Mouse (Mus musculus) CD4-positive helper T cell, adult 2 months (primary cell): ENCODE data around the gene Wfikkn2.

Source experiments
- DNase-seq: peaks from one replicate; pipeline ENCODE4 v3.0.0-alpha.2; 2012; ENCODE audit warnings: low read depth, missing footprints, low spot score

Wfikkn2 gene

DNA sequence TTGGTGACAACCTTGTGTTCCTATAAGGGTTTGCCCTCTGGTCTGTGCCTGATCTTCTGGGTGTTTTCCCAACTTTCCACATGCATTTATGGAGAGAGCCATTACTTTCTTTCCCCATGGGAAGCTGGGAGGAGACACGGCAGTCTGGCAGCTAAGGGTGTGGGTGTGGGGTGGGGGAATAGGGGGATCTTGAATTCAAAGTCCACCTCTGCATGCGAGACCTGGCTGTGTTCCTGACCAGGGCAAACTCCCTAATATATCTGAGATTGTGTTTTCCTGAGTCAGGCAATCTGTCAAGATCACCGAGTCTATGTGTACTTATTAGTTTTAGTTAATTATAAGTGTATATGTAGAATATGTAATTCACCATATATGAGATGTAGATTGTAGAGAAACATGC, 49.5 kb downstream of the Wfikkn2 start:
- DNase-seq: no peak

DNA sequence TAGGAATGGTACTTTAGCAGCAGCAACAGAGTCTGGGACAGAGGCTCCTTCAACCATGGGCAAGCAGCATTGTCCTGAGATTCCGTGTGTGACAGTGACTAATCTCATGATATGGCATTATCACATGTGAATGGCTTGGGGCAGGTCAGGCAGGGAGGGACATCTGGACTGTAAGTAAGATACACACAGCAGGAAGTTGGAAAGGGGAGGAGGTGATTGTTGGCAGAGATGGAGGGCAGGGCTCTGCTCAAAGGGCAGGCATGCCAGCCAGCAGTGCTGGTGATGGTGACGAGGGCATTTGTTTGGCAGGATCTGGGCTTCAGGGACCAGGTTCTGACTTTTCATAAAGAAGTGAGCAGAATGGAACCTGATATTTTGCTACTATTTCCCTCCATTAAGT, 52.7 kb downstream of the Wfikkn2 start:
- DNase-seq: no peak

DNA sequence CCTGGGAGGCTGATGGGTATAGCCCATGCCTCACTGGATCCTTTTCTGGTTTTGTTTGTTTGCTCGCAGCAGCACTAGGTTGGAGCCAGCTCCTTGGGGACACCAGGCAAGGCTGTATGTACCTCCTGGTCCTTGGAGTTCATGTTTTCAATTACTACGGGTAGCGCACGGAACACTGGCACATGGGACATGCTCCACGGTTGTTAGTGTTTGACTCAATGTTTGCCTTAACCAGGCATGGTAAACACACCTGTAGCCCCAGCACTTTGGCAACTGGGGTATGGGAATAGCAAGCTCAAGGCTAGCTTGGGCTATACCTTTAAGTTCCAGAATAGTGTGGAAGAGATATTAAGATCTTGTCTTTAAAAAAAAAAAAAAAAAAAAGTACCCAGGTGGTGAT, 55.1 kb downstream of the Wfikkn2 start:
- no peak for DNase-seq

DNA sequence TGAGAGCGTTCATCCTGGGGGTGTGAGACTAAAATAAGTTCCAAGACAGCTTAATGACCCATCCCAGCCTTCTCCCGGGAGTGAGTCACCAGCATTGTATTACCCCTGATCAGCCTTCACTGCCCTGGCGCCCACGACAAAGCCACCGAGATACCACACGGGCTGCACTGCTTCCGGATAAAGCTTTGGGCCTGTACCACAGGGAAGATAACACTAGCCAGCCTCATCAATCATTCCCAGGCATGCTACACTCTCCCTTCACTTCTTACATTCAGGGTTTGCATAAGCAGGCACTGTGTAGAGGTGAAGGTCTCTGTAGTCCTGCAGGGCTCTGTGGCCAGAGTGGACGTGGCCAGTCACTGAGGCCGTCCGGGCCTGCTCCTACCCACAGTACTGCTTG, 56.2 kb downstream of the Wfikkn2 start:
- DNase-seq: no peak
